Mouse (Mus musculus) heart, postnatal 36 days (tissue): ENCODE measurements around the gene Klk1b22. TPM values are rescaled to one million over a fixed set of nuclear protein-coding genes. Genes with fewer than 3 reads are reported as not detected.
"Not testable (repeated sequence)": the region's sequence is repeated elsewhere in the genome, so short reads cannot be mapped to it uniquely, and the experiment has no call there.

ENCODE experiments used
- DNase-seq, 2 experiments: peaks; one replicate each; pipeline ENCODE4 v3.0.0; 2021 to 2022
- intact Hi-C: fragments of 180-260 bp; cut with DNase I; formaldehyde crosslinking; loops from one replicate; pipeline ENCODE4 v1.15.1; 2025
- total RNA-seq, 2 experiments: library from RNA; stranded (reverse); gene quantifications; 2 replicates each; pipeline ENCODE4 v1.2.3; 2021

Klk1b22 gene
- total RNA-seq: not detected

- intact Hi-C loops: no loop called here
These were observed at the start of gene Klk1b22 for GRCm38 (mm10) chr7:44112373-44112772. Klk1b22 (plus strand) TSS chr7:44112673.

GRCm38 (mm10) chr7:44072117-44072516 is 40.4 kb upstream of the Klk1b22 start:
- intact Hi-C loops: no loop called here
- DNase-seq: no peak

More at GRCm38 (mm10) chr7:44112373-44112772, at the start of gene Klk1b22:
- no peak for DNase-seq

DNA sequence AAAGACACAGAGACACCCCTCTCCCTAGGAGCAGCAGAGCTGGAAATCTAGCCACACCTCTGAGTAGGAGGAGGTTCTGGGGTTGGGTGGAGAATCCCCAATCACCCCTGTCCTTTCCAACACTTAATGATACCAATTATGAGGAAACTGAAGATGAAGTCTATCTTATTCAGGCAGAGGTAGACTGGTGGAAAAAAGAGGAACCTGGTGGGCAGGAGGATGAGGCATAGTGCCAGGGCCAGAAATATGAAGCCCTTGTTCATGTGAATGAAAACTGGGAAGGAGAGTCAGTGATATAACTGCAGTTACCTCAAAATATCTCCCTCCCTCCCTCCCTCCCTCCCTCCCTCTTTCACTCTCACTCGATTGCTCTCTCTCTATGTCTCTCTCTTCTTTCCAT is 34.8 kb upstream of the Klk1b22 start:
- intact Hi-C loops: no loop called here

GRCm38 (mm10) chr7:44096111-44096510 is 16.4 kb upstream of the Klk1b22 start:
- intact Hi-C loops: no loop called here
- no peak for DNase-seq

More for the DNA sequence above, 34.8 kb upstream of the Klk1b22 start:
- DNase-seq: no peak

GRCm38 (mm10) chr7:44102028-44102427 is 10.4 kb upstream of the Klk1b22 start, which contains the start of gene Klk1b21:
Klk1b21 (plus strand) TSS chr7:44102328.
- DNase-seq, intact Hi-C loops: not testable (repeated sequence)

GRCm38 (mm10) chr7:44123445-44123844 is 11.0 kb downstream of the Klk1b22 start:
- no peak for DNase-seq
- intact Hi-C loops: no loop called here

DNA sequence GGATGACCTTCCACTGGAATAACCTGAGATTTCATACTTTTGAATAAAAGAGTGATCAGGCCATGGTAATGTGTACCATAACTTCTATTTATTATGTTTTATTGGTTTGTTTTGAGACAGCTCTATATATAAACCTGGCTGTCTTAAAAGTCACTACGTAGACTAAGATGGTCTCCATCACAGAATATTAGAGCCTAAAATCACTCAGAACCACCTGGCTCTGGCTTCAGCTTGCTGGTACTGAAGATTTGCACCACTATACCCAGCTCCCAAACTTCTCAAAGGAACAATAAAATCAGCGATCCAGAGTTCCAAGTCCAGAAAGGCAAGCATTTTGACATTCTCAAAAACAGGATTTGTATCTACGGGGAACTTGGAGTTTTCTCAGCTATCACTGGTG is 24.0 kb downstream of the Klk1b22 start, which contains the start of gene Klk1b16:
Gene Klk1b16 (plus strand): TSS at position 301 of the 400 bp plus-strand sequence.
- DNase-seq: no peak
- intact Hi-C loops: no loop called here

Other genes starting within 250 kb of the Klk1b22 start
- gene Klk4, start 231.5 kb upstream of the Klk1b22 start, total RNA-seq: not detected
- gene Klk15, start 178.9 kb upstream of the Klk1b22 start, total RNA-seq: not detected
- gene Klk1b8, start 162.0 kb upstream of the Klk1b22 start, total RNA-seq: not detected
- gene Klk1b1, start 145.9 kb upstream of the Klk1b22 start, total RNA-seq: not detected
- gene Klk1b9, start 136.6 kb upstream of the Klk1b22 start, total RNA-seq: not detected
- not detected for gene Klk1b11, start 116.8 kb upstream of the Klk1b22 start, total RNA-seq
- gene Klk1b26, start 100.5 kb upstream of the Klk1b22 start, total RNA-seq: under 1 TPM; 0.38 to 0.72 TPM
- gene Klk1b27, start 60.4 kb upstream of the Klk1b22 start, total RNA-seq: not detected
- not detected for gene Klk1b21, start 10.3 kb upstream of the Klk1b22 start, total RNA-seq
- not detected for gene Klk1b16, start 24.1 kb downstream of the Klk1b22 start, total RNA-seq
- not detected for gene Klk1b24, start 75.6 kb downstream of the Klk1b22 start, total RNA-seq
- not detected for gene Klk1b3, start 85.5 kb downstream of the Klk1b22 start, total RNA-seq
- gene Klk1b4, start 94.8 kb downstream of the Klk1b22 start, total RNA-seq: not detected
- not detected for gene Klk1b5, start 103.3 kb downstream of the Klk1b22 start, total RNA-seq
- under 1 TPM in 1 of 2 experiments, not detected in 1; 0.33 TPM for gene Klk1, start 112.7 kb downstream of the Klk1b22 start, total RNA-seq
- gene Gm36864, start 123.5 kb downstream of the Klk1b22 start, total RNA-seq: not detected
- under 1 TPM; 0.58 to 0.70 TPM for gene 1700028J19Rik, start 134.0 kb downstream of the Klk1b22 start, total RNA-seq
- gene 2410002F23Rik, start 134.0 kb downstream of the Klk1b22 start, total RNA-seq: 10 to 100 TPM; 11.2 to 19.7 TPM
- gene Acp4, start 144.7 kb downstream of the Klk1b22 start, total RNA-seq: not detected
- gene Gm15517, start 148.8 kb downstream of the Klk1b22 start, total RNA-seq: not detected
- gene Clec11a, start 194.2 kb downstream of the Klk1b22 start, total RNA-seq: under 1 TPM; 0.75 to 0.84 TPM
- gene Shank1, start 197.6 kb downstream of the Klk1b22 start, total RNA-seq: 1 to 10 TPM in 1 of 2 experiments, under 1 TPM in 1; 1.00 to 1.5 TPM